Mouse (Mus musculus) spleen, adult 2 months (tissue): ENCODE results near the gene Atg13.

Experiments used
- CTCF ChIP-seq: fragments of 200-500 bp; IDR thresholded peaks from 2 replicates; pipeline ENCODE4 v1.5.1; 2011; ENCODE audit warnings: mild to moderate bottlenecking, inconsistent platforms; ENCODE audit not compliant: insufficient read depth, insufficient read length, insufficient replicate concordance; ENCODE audit errors: extremely low read depth
- POLR2A ChIP-seq: fragments of 200-500 bp; IDR thresholded peaks from 2 replicates; pipeline ENCODE4 v1.6.1; 2011; ENCODE audit warnings: low read depth, low read length, inconsistent platforms

DNA sequence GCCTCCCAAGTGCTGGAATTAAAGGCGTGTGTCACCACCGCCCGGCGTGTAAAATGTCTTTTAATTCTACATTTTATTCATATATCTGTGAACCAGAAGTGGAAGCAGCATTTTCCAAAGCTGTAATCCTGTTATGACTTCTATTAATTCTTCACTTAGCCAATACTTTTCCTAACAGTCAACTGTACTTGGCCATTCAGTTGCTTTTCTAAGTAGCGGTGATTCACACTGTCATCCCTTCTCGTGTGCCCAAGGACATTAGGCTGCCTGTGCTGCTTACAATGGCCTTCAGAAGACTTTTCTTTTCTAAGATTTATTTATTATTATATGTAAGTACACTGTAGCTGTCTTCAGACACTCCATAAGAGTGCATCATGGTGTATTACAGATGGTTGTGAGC lies 2.0 kb downstream of the Atg13 start:
- TF ChIP-seq POLR2A (no peak), CTCF (no peak)
